Mouse (Mus musculus) activated CD4-positive, CD25-positive, alpha-beta regulatory T cell, adult 4 months (primary cell): ENCODE data around the gene Tex26. TPM values are rescaled to one million over a fixed set of nuclear protein-coding genes. Genes with fewer than 3 reads are reported as not detected.

Experiments used
- ATAC-seq: one replicate; pipeline ENCODE4 v1.8.0; 2017
- polyA plus RNA-seq, 2 experiments: library from polyadenylated mRNA; unstranded; fragments of 100-300 nt; shearing (Covaris generic); gene quantifications; one replicate each; pipeline ENCODE4 v1.2.1; 2017

Tex26 gene
- polyA plus RNA-seq, 2 experiments from 2014 or later = not detected

DNA sequence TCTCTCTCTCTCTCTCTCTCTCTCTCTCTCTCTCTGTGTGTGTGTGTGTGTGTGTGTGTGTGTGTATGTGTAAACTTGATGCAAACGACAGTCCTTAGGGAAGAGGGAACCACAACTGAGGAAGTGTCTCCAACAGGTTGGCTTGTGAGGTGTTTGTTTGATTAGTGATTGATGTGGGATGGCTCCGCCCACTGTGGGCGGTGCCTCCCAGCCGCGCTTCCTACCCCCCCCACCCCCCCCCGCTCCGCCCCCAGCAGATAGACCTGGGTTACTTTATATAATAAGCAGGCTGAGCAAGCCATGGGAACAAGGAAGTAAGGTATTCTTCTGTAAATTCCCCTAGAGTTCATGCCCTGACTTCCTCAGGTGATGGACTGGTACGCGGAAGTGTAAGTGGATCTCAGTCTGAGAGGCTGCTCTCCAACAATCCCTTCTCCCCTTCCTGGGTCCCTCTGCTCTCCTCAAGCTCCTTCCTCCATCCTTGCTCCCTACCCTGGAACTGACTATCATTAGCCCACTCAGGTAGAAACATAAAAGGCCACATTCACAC is 5.2 kb upstream of the Tex26 start:
- ATAC-seq = no peak

DNA sequence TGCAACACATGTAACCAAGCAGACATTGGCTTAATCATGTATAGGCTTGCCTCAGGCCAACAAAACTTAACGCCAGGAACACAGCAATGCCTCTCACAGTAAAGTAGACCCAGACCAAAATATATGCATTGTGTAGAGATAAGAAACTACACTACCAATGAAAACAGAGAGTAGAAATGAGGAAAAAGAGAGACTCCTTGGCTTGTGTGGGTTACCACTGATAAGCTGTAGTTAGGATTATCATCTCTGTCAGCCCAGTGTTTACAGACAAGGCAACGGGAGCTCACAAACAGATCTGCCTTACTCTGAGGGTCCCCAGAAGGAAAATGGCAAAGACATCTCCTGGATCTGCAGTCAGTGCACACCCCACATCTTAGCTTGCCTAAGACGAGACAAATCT is 2.9 kb upstream of the Tex26 start:
- no peak for ATAC-seq

DNA sequence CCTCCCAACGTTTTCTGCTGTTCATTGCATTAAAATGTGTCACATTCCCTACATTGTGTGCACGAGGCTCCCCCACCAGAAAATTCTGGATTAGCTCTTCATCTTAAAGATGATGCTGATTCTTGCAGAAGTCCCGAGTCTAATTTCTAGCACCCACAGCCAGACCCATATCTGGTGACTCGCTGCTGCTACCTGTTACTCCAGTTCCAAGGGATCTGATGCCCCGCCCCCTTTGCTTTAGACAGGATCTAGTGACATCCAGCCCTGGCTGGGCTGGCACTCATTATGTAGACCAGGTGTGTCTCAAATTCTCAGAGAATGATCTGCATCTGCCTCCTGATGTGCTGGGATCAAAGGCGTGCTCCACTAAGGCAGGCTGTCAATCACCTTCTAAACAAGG is 2.3 kb upstream of the Tex26 start:
- no peak for ATAC-seq

DNA sequence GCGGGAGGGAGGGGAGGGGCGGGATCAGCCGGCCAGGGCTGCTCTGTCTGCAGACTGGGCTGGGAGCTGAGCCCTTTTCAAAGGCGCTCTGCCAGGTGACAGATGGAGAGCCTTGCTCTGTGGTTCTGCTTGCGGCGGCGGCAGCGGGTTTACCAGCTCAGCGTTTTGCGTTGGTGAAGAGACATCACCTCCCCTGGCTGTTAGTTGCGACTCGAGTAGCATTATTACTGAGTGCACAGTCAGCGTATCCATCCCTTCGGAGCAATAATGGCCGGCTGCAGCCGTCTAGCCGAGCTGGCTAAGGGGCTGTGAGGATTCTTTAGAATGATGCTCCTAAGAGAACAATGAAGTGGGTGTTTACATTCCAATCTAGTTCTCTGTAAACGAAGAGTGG is 717 bp downstream of the Tex26 start:
- peak; percentile 28 for ATAC-seq

DNA sequence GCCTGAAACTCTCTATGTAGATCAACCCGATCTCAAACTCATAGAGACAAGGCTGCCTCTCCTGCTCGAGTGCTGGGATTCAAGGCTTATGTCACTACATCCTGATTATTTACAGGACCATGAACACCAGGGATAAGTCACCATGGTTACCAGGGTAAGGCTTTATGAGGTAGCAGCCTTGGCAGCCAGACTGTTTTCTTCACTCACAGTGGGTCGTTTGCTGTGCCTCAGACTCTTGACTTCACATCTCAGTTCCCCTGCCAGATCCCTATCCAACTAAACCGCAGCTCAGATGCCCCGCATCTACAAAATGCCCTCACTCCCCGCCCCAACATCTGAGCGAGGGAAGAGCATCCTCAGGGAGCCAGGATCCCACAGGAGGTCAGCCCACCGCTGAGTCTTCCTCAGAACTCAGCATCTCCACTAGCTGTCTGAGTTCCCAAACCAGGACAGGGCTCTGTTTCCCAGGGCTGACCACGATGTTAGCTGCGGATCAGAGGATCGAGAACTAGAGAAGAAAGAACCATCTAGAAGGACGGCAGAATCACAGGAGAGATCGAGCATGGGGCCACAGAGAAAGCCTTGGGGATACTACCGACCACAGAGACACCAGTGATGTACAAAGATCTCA is 2.3 kb downstream of the Tex26 start:
- no peak for ATAC-seq

DNA sequence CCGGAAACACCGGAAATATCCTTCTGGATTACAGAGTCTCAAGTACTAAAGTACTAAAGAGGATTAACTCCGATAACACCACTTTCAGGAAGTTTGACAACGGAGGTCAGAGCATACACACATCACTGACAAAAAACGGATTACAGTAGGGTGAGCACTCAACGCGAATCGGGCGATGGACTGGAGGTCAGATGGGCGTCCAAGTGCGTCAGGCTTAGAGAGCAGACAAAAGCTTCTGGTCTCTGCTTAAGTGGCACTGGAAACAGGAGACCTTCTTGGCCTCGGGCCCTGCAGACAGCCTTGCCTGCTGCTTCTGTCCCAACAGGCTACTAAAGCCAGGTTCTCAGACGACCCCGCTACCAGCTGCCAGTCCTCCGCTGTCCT is 2.8 kb downstream of the Tex26 start:
- ATAC-seq = no peak

DNA sequence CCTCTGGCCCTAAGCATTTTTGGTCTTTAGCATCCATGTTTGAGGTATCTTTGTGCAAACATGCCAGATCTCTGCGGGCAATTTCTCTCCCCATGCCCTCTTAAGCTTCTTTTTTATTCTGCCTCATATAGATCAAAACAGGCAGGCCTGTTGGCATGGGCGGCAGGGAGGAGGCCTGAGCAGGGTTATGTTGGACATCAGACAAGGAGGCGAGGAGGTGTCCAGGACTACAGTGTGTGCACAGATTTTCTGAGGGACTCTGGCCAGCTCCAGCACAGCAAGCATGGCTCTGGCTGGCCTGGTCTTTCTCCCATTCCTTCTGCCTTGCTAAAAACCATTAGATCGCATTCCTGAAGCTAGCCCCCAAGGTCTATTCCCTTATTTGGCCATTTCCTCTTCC is 5.0 kb downstream of the Tex26 start:
- ATAC-seq = no peak

DNA sequence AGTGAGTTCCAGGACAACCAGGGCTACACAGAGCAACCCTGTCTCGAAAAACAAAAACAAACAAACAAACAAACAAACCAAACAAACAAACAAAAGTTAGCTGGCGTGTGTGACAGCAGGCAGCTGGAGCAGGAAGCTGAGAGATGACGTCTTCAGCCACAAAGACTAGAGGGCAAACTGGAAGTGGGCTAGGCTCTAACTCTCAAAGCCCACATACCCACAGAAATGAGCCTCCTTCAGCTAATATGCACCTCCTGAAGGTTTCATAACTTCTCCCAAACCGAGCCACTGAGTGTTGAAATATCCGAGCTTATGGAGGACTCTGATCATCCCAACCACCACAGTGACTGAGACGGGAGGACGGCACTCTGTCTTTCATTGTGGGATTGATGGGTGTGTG is 7.0 kb downstream of the Tex26 start:
- no peak for ATAC-seq

DNA sequence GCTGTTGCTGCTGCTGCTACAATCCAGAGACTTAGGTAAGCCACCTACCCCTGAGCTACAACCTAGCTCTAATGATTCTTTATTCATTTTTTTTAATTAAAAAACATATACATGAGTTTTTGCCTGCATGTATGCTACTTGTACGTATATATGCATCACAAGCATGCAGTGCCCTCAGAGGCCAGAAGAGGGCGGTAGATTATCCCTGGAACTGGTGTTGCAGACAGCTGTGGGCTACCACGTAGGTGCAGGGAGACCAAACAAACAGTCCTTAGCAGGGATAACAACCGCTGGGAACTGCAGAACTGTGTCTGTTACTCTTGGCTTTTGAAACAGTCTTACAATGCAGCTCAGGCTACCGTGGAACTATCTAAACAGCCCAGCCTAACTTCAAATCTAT is 8.3 kb downstream of the Tex26 start:
- no peak for ATAC-seq

DNA sequence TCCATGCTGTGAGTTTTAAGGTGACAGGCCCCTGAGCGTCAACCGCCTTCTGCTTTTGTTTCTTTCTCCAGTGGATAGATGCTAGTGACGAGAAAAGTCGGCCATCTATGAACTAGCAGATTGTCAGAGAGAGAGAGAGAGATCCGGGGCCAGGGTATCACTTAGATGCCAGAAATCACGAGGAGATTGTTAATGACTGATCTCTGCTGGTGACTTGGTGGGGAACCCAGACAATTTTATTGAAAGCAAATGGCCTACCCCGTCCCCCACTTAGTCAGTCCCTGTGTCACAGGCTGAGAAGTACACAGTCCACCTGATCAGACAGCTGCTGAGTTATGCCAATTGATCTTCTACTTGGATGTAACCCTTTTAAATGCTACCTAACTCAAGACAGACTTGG is 9.9 kb downstream of the Tex26 start:
- no peak for ATAC-seq

DNA sequence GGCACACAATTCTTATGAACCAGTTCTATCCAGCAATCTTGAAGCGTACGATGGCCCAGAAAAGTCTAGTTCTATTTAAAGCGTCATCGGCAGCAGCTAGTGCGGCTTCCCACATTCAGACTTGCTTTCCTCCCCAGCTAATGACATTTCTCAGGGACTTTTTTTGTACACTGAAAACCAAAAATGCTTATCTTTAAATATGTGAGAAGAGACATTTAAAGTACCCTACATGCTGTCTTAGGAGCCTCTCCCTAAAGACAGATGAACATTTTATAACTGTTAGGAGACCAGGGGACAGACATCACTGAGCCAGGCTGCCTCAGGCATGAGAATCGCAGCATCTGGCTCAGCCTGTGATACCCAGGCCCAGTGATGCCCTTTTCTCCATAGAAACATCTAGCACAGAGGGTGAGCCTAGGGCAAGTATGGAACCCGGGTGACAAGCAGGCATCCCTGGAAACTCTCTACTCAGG is 11.8 kb downstream of the Tex26 start:
- ATAC-seq = no peak

DNA sequence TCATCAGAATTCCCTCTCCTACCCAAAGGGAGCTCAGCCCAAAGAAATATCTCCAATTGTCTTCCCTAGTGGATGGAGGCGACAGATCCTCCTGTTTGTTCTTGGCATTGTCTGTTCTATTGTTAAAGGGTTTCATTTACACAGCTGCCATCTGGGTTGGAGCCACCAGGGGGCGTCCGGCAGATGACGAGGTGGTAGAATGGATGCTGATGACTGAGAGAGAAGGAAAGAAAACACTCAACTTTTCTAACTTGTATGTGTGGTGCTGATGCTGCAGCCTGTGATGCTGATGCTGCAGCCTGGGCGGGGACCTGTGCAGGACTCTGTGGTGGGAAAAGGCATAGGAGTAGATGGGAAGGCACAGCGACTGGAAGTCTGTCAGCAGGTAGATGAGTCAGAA is 14.8 kb downstream of the Tex26 start:
- ATAC-seq = peak; percentile 81

DNA sequence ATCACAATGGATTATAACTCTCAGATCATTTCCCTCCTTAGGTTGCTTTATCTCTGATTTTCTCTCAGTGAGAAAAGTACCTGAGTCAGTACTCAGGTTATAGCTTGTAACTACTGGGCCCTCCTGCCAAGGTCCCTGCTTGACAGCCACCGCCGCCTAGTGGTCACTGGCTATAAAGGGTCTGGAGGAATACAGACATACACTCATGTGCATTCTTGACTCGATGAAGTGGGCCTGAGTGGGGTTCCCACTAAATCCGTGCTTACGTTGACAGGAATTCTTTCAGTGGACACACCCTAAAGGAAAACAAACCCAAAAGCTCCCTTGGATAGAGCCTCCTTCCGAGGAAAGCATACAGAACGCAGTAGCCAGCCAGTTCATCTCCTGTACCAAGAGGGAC is 17.1 kb downstream of the Tex26 start:
- no peak for ATAC-seq

DNA sequence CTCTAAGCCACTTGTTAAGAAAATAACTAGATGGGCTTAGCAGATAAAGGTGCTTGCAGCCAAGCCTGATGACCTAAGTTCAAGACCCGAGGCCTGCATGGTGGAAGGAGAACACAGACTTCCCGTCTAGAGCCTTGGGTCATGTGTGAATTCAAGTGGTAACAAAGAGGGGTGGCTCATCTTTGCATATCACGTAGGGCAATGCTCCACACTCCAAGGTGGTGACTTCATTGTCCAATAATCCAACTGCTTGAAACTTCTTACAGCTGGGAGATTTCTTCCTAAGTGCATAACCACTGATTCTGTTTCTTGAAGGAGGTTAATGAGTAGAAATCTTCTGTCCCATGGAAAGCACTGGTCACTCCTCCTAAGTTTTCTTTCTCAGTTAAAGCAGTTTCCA is 22.6 kb downstream of the Tex26 start:
- no peak for ATAC-seq

DNA sequence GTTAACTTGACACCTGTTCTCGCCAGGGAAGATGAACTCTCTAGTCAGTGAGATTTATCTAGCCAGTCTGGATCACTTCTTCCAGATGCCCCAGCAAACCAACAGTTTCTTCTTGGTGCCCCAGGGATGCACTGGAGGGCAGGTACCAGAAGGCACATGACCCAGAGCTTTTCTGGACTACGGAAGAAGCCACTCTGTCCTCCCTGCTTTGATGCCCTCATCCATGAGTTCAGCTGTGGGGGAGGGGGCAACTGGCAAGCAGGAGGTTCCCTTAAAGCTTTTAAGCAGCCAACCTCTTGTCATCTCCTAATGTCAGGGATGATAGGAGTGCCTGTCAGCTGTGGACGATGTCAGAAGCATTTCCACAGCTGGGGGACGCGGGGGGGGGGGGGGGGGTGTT is 25.8 kb downstream of the Tex26 start:
- no peak for ATAC-seq

DNA sequence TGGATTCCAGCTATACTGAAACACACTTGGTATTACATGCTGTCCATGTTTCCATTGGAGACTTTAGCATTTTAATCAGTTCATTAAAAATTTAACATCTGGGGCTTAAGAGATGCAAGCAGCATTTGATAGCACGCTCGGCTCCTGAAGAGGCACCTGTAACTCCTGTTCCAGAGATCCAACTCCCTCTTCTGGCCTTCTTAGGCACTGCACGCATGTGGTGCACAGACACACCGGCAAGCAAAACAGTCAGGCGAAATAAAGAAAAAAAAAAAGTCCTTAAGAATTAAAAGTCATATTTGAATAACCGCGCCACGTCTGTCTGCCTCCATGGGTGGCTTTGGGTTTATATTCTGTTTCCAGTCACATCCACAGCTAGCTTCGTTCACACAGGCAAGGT is 34.7 kb downstream of the Tex26 start:
- ATAC-seq = no peak

DNA sequence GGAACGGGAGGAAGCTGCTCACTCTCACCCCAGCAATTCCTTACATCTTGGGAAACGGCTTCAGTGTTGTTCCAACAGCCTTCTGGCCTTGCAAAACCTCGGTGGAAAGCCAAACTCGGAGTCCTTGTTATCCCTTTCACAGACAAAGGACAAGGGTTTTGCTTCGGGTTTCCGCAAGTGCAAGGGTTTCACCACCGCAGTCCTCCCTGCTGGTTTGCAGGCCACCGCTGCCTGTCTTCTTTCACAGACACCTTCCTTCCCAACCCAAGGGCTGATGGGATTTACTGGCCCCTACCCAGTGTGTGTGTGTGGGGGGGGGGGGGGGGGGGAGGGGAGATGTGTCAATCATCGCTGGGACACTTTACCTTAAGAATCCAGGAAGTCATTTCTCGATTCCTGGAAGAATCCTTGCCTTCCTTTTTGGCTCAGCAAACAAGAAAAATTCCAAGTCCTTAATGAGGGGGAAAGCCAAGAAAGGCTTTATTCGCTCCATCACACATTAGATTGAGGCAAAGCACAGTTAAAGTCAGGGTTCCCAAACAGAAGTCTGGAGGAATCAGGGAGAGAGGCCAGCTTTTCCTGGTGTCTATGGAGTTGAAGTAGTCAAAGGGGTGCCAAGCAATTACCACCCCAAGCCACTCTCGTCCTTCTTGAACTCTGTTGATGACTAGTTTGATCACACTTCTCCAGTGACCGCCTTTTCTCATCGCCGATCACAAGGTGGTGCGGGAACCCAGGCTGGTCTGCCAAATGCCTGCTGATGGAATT is 35.4 kb downstream of the Tex26 start:
- no peak for ATAC-seq

DNA sequence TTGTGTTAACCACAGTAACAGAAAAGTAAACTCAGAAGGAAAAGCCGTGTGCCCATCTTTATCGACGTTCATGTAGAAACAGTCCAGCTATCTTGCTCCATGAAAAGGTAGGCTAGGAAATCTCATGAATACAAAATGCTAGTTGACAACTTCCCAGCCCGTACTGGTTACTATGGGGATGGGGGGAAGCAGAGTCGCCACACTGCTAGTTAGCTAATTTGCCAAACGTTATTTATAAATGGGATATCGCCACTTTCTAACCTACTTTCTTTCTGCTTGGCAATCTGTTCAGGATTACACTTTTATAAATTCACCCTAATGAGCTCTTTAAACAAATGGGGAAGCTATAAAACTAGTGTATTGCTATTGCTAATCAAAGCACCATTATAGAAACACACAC is 42.5 kb downstream of the Tex26 start:
- ATAC-seq = no peak

DNA sequence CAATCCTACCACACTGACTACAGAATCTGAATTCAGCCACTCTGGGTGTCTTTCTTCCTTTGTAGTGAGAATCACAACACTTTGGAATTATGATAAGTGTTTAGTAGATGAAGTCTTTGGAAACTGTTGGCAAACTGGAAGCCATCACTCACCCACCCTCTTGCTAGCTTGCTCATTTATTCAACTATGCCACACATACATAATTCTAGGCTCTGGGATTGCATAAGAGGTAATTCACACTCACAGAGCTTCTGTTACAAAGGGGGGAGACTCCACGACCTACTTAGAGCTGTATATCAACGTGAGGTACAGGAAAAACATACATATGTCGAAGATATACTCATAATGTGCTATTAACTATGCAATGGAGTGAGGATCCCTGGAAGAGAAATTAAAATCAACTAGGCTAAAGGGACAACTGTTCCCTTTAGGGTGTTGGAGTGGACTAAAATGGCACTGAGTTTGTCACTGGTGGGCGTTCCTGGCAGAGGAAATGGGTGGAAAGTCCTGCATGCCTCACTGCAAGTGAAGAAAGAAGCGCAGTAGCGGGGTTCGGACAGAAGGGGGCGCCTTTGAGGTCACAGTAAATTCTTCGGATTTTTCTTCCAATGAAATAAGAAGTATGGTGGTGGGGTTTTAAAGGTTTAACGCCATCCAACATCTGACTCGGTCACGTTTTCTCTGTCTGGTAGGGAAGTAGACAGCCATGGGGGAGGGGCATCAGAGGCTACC is 44.0 kb downstream of the Tex26 start:
- no peak for ATAC-seq

DNA sequence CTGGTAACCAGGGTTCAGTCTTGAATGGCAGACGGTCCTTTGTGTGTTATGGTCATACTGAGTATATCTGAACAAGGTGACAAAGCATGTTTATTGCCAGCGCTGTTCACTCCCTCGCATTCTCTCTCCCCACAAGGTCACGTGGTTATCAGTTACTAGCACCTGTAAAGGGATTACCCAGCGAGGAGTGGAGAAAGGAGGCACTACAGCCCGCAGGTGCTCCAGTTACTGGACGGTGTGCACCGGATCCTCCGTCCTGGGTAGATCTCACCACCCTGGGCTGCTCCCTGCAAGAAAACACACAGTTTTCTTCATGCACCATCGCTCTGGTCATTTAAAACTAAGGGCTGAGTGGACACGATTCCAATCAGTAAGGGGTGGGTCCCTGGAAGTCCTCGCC is 44.8 kb downstream of the Tex26 start:
- no peak for ATAC-seq

DNA sequence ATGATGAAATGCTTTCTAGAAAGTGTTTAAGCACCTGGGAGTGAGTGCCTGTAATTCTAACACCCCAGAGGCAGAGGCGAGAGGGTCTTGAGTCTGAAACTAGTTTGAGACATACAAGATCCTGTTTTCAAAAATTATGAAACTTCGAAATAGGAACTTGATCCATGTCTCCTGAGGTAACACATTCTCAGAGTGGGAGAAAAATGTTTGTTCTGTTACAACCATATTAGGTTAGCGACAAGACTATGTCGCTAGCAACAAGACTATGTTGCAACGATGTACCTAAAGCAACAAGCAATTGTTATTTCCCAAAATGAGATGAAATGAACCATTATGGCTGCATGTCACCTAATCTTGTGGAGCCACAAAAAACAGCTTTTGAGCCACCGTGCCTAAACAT is 46.0 kb downstream of the Tex26 start:
- no peak for ATAC-seq

DNA sequence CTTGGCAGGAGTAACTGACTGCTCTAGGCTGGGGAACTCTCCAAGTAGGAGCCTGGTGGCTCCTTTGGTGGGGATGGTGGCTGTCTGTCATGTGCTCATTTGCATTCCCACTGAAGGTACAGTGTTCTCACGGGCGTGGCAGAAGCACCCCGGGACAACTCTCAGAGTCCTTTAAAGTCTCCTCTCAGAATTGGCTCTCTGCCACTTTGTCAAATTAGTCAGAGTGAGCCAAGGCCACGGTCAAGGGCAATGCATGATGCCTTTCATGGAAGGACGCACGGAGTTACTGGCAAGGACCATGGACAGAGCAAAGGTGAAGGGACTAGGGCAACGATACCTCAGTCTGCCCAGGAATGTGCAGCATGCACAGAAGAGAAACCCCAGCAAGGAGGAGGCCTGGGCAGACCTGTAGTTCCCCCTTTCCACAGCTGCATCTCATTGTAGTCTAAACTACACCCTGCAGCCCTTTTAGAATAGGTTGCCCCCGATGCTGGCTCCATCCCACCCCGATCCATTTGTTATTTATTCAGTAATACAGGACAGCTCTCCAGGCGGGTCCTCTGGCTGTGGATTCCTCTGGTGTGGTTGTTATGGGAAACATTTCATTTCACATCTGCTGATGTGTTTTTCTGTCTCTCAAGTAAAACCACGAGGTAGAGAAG is 49.0 kb downstream of the Tex26 start:
- no peak for ATAC-seq

DNA sequence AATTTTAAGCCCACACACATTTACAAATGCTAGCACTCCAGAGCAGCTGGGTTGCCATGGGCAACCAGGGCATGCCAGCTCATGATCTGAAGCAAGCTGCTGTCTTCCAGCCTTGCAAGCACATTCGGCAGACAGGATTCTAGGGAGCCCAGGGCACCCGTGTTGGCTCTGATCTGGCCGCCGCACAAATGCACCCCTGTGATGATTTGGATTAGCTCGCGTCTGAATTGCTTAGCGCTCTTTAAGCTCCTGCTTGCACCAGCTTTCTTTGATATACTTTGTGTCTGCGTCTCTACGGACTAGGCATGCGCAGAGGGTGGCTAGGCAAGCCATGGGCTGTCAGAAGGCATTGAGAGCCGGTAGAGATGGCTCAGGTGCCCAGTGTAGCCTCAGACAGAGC is 49.7 kb downstream of the Tex26 start:
- ATAC-seq = no peak
